Mouse (Mus musculus) MEL (cell line): ENCODE data around the gene Naga. TPM values are rescaled to one million over a fixed set of nuclear protein-coding genes. Genes with fewer than 3 reads are reported as not detected.

ENCODE experiments used
- DNase-seq: peaks from one replicate; pipeline ENCODE4 v3.0.0; 2011; ENCODE audit warnings: low read depth, low spot score
- H3K27ac ChIP-seq: 2 replicates; pipeline ENCODE4 v1.5.1; 2012; ENCODE audit warnings: low read depth, mild to moderate bottlenecking, control low read depth, low read length, moderate library complexity; ENCODE audit not compliant: control insufficient read depth
- H3K27me3 ChIP-seq, 2 experiments: fragments of 150-350 bp in 1 of 2; sonication (generic) in 1 of 2; 2 replicates each; pipeline ENCODE4 v1.6.1; 2012; ENCODE audit warnings: low read length in 2 of 2, mild to moderate bottlenecking in 2 of 2, improper control_type of control experiment in 1 of 2, moderate library complexity in 1 of 2; ENCODE audit not compliant: insufficient read depth in 2 of 2, control insufficient read depth in 1 of 2
- H3K36me3 ChIP-seq, 2 experiments: 2 replicates each; pipeline ENCODE4 v1.6.1; 2012 to 2014; ENCODE audit warnings: low read length in 2 of 2, improper control_type of control experiment in 1 of 2, inconsistent platforms in 1 of 2, mild to moderate bottlenecking in 1 of 2; ENCODE audit not compliant: insufficient read depth in 2 of 2, control insufficient read depth in 1 of 2
- H3K4me1 ChIP-seq, 2 experiments: fragments of 150-350 bp in 1 of 2; sonication (generic) in 1 of 2; 2 replicates each; pipeline ENCODE4 v1.6.1; 2012; ENCODE audit warnings: low read length in 2 of 2, improper control_type of control experiment in 1 of 2, mild to moderate bottlenecking in 1 of 2; ENCODE audit not compliant: insufficient read depth in 2 of 2, control insufficient read depth in 1 of 2
- H3K4me3 ChIP-seq, 2 experiments: fragments of 150-350 bp in 1 of 2; sonication (generic) in 1 of 2; 2 replicates each; pipeline ENCODE4 v1.5.1; 2012; ENCODE audit warnings: low read depth in 2 of 2, low read length in 2 of 2, mild to moderate bottlenecking in 2 of 2, moderate library complexity in 2 of 2, control low read depth in 1 of 2, improper control_type of control experiment in 1 of 2; ENCODE audit not compliant: control insufficient read depth in 1 of 2, insufficient read depth in 1 of 2
- H3K79me2 ChIP-seq: 2 replicates; pipeline ENCODE4 v1.6.1; 2012; ENCODE audit warnings: mild to moderate bottlenecking, low read length, moderate library complexity; ENCODE audit not compliant: control insufficient read depth, poor library complexity, insufficient read depth
- H3K9ac ChIP-seq: 2 replicates; pipeline ENCODE4 v1.6.1; 2012; ENCODE audit warnings: low read depth, mild to moderate bottlenecking, control low read depth, low read length, moderate library complexity; ENCODE audit not compliant: control insufficient read depth, poor library complexity, severe bottlenecking
- H3K9me3 ChIP-seq: fragments of 150-350 bp; sonication (generic); replicated peaks from 2 replicates; pipeline ENCODE4 v1.6.1; 2012; ENCODE audit warnings: mild to moderate bottlenecking, low read length, improper control_type of control experiment, moderate library complexity; ENCODE audit not compliant: insufficient read depth
- BHLHE40 ChIP-seq: IDR thresholded peaks from 2 replicates; pipeline ENCODE4 v1.6.1; 2012; ENCODE audit warnings: low read depth, mild to moderate bottlenecking, inconsistent platforms, low read length, improper control_type of control experiment, borderline replicate concordance
- E2F4 ChIP-seq: IDR thresholded peaks from 2 replicates; pipeline ENCODE4 v1.6.1; 2011; ENCODE audit warnings: low read depth, low read length, improper control_type of control experiment, borderline replicate concordance
- EP300 ChIP-seq, 2 experiments: IDR thresholded peaks; 2 replicates each; pipeline ENCODE4 v1.6.1; 2011; ENCODE audit warnings: improper control_type of control experiment in 2 of 2, low read length in 2 of 2, low read depth in 1 of 2, mild to moderate bottlenecking in 1 of 2
- ETS1 ChIP-seq: IDR thresholded peaks from 2 replicates; pipeline ENCODE4 v1.6.1; 2012; ENCODE audit warnings: low read depth, mild to moderate bottlenecking, inconsistent platforms, low read length, improper control_type of control experiment, moderate library complexity
- HCFC1 ChIP-seq: IDR thresholded peaks from 2 replicates; pipeline ENCODE4 v1.6.1; 2012; ENCODE audit warnings: low read depth, mild to moderate bottlenecking, inconsistent platforms, low read length, improper control_type of control experiment, moderate library complexity
- JUND ChIP-seq: IDR thresholded peaks from 2 replicates; pipeline ENCODE4 v1.6.1; 2011; ENCODE audit warnings: low read depth, mild to moderate bottlenecking, improper control_type of control experiment, low read length
- KAT2A ChIP-seq: conservative IDR thresholded peaks from 2 replicates; pipeline ENCODE4 v1.6.1; 2012; ENCODE audit warnings: low read depth, low read length, improper control_type of control experiment, inconsistent platforms
- MAZ ChIP-seq: IDR thresholded peaks from 2 replicates; pipeline ENCODE4 v1.6.1; 2012; ENCODE audit warnings: low read depth, mild to moderate bottlenecking, inconsistent platforms, low read length, improper control_type of control experiment
- MYC ChIP-seq: IDR thresholded peaks from 2 replicates; pipeline ENCODE4 v1.6.1; 2011; ENCODE audit warnings: low read depth, mild to moderate bottlenecking, low read length, improper control_type of control experiment, moderate library complexity
- NELFE ChIP-seq: IDR thresholded peaks from 2 replicates; pipeline ENCODE4 v1.6.1; 2011; ENCODE audit warnings: low read depth, low read length, improper control_type of control experiment
- POLR2A ChIP-seq, 2 experiments: IDR thresholded peaks; 2 replicates each; pipeline ENCODE4 v1.6.1; 2011 to 2012; ENCODE audit warnings: low read length in 2 of 2, mild to moderate bottlenecking in 2 of 2, control low read depth in 1 of 2, improper control_type of control experiment in 1 of 2, low read depth in 1 of 2, moderate library complexity in 1 of 2; ENCODE audit not compliant: control insufficient read depth in 1 of 2, insufficient read depth in 1 of 2, poor library complexity in 1 of 2
- POLR2AphosphoS5 ChIP-seq: IDR thresholded peaks from 2 replicates; pipeline ENCODE4 v1.6.1; 2012; ENCODE audit warnings: low read depth, borderline replicate concordance, mild to moderate bottlenecking, inconsistent platforms, low read length, moderate library complexity, mixed read lengths
- SMC3 ChIP-seq: IDR thresholded peaks from 2 replicates; pipeline ENCODE4 v1.6.1; 2011; ENCODE audit warnings: low read depth, low read length, improper control_type of control experiment
- TBP ChIP-seq: IDR thresholded peaks from 2 replicates; pipeline ENCODE4 v1.8.0; 2011; ENCODE audit warnings: low read depth, low read length, improper control_type of control experiment
- TCF12 ChIP-seq: IDR thresholded peaks from 2 replicates; pipeline ENCODE4 v1.6.1; 2014; ENCODE audit warnings: low read depth, mild to moderate bottlenecking, inconsistent platforms, low read length, improper control_type of control experiment, moderate library complexity
- USF1 ChIP-seq: IDR thresholded peaks from 2 replicates; pipeline ENCODE4 v1.6.1; 2014; ENCODE audit warnings: low read depth, mild to moderate bottlenecking, inconsistent platforms, low read length, improper control_type of control experiment, moderate library complexity
- ZC3H11A ChIP-seq: IDR thresholded peaks from 2 replicates; pipeline ENCODE4 v1.6.1; 2012; ENCODE audit warnings: low read depth, mild to moderate bottlenecking, inconsistent platforms, low read length, improper control_type of control experiment
- ZKSCAN1 ChIP-seq: IDR thresholded peaks from 2 replicates; pipeline ENCODE4 v1.6.1; 2012; ENCODE audit warnings: low read depth, mild to moderate bottlenecking, inconsistent platforms, low read length, improper control_type of control experiment, moderate library complexity
- ZMIZ1 ChIP-seq: IDR thresholded peaks from 2 replicates; pipeline ENCODE4 v1.6.1; 2012; ENCODE audit warnings: low read depth, mild to moderate bottlenecking, inconsistent platforms, low read length, improper control_type of control experiment, moderate library complexity
- ZNF384 ChIP-seq: IDR thresholded peaks from 2 replicates; pipeline ENCODE4 v1.6.1; 2012; ENCODE audit warnings: low read depth, mild to moderate bottlenecking, inconsistent platforms, low read length, improper control_type of control experiment
- polyA plus RNA-seq, 2 experiments: library from polyadenylated mRNA; stranded (reverse) in 1 of 2; unstranded in 1 of 2; fragments of >175 nt in 1 of 2; fragments of >200 nt in 1 of 2; gene quantifications; 2 replicates each; pipeline versions ENCODE4 v1.2.1 to v1.2.4; 2012; ENCODE audit warnings: low replicate concordance in 2 of 2, low read depth in 1 of 2; ENCODE audit not compliant: insufficient read length in 2 of 2, insufficient read depth in 1 of 2, missing spikeins in 1 of 2
- total RNA-seq: library from RNA; depleted of rRNA; stranded (reverse); fragments of 300-350 nt; gene quantifications from 2 replicates; pipeline ENCODE4 v1.2.3, GENCODE M21; 2012

Gene Naga
- total and polyA plus RNA-seq, 3 experiments = 26.4 to 59.5 TPM; not detected in 1

GRCm38 (mm10) chr15:82374437-82374836 lies 35.7 kb upstream of the Naga start:
- Histone ChIP-seq H3K36me3 (no peaks in the 10 kb centered on the region), H3K79me2 (no peaks in the 10 kb centered on the region), H3K9me3 (no peaks in the 10 kb centered on the region), H3K27me3 (peaks cover 2 to 6% of the 10 kb centered on the region in 2 experiments; a peak in 3 of 4 replicates), H3K4me3 (no peak overlapping the region), H3K27ac (no peak overlapping the region), H3K4me1 (no peaks in the 10 kb centered on the region), H3K9ac (no peak overlapping the region)
- no peak for DNase-seq
- no peak for TF ChIP-seq E2F4
- TF ChIP-seq ZKSCAN1 = no peak
- no peak for TF ChIP-seq TBP

- H3K27ac ChIP-seq = no peak overlapping the region
- no peak overlapping the region for H3K9ac ChIP-seq
- no peak overlapping the region for H3K4me3 ChIP-seq
- peaks cover 2 to 3% of the 10 kb centered on the region in 2 experiments; a peak in 3 of 4 replicates for H3K27me3 ChIP-seq
- TF ChIP-seq HCFC1 (no peak), ZNF384 (no peak), ETS1 (no peak), ZMIZ1 (no peak), TCF12 (no peak), NELFE (no peak), POLR2A (IDR thresholded peaks at IDR 0.05; ENCODE audit: control insufficient read depth in 1 of 2, insufficient read depth in 1 of 2, low read depth in 1 of 2, low read length in 2 of 2, poor library complexity in 1 of 2) (no peak), MYC (no peak), BHLHE40 (no peak), JUND (no peak), USF1 (no peak), ZC3H11A (no peak), MAZ (no peak)
- no peaks in the 10 kb centered on the region for H3K36me3 ChIP-seq
- H3K9me3 ChIP-seq = no peaks in the 10 kb centered on the region
- no peaks in the 10 kb centered on the region for H3K4me1 ChIP-seq
- no peak for DNase-seq
- H3K79me2 ChIP-seq = no peaks in the 10 kb centered on the region
Observed at GRCm38 (mm10) chr15:82372991-82373390, 34.3 kb upstream of the Naga start.

- Histone ChIP-seq H3K27ac (no peak overlapping the region), H3K4me1 (no peaks in the 10 kb centered on the region), H3K4me3 (no peak overlapping the region), H3K9ac (no peak overlapping the region), H3K36me3 (no peaks in the 10 kb centered on the region), H3K9me3 (no peaks in the 10 kb centered on the region), H3K79me2 (no peaks in the 10 kb centered on the region), H3K27me3 (peaks cover 2 to 3% of the 10 kb centered on the region in 2 experiments; a peak in 3 of 4 replicates)
- DNase-seq = no peak
- TF ChIP-seq KAT2A (no peak), EP300 (IDR thresholded peaks at IDR 0.05; ENCODE audit: low read depth in 1 of 2, low read length in 2 of 2) (no peak), USF1 (no peak), SMC3 (no peak), POLR2AphosphoS5 (no peak), MAZ (no peak)
Observed at GRCm38 (mm10) chr15:82372446-82372845, 33.7 kb upstream of the Naga start.
